Mouse (Mus musculus): ENCODE data around the gene Rfc5. TPM values are rescaled to one million over a fixed set of nuclear protein-coding genes. Genes with fewer than 3 reads are reported as not detected.

Rfc5 gene
- polyA plus RNA-seq, 1 experiment = 13.6 TPM

GRCm38 (mm10) chr5:117395834-117396233 lies 7.0 kb upstream of the Rfc5 start:
- Histone ChIP-seq H3K79me2 (ENCODE audit: control insufficient read depth, insufficient read depth) (no peaks in the 10 kb centered on the region), H3K27me3 (ENCODE audit: control insufficient read depth, insufficient read depth, insufficient read length) (peaks cover 17% of the 10 kb centered on the region), H3K4me2 (ENCODE audit: low read depth) (no peak overlapping the region), H3ac (ENCODE audit: control insufficient read depth, insufficient read length) (no peak overlapping the region), H3K36me3 (ENCODE audit: control insufficient read depth, insufficient read depth) (no peaks in the 10 kb centered on the region), H3K4me3 (no peak overlapping the region)
- TF ChIP-seq MAX (IDR thresholded peaks at IDR 0.05; ENCODE audit: low read depth) (no peak), TCF3 (IDR thresholded peaks at IDR 0.05; ENCODE audit: insufficient read length, low read depth) (no peak), TCF12 (IDR thresholded peaks at IDR 0.05; ENCODE audit: insufficient read depth, poor library complexity, severe bottlenecking) (no peak), MYOG (IDR thresholded peaks at IDR 0.05; ENCODE audit: control insufficient read depth in 1 of 3, insufficient read depth in 1 of 3, insufficient read length in 2 of 3, low read depth in 2 of 3) (no peak), MYOD1 (IDR thresholded peaks at IDR 0.05; ENCODE audit: control insufficient read depth in 1 of 3, insufficient read length in 2 of 3, low read depth in 2 of 3) (no peak), E2F4 (IDR thresholded peaks at IDR 0.05; ENCODE audit: insufficient read depth) (no peak), CEBPB (IDR thresholded peaks at IDR 0.05; ENCODE audit: insufficient read depth, poor library complexity, severe bottlenecking) (no peak), POLR2A (IDR thresholded peaks at IDR 0.05; ENCODE audit: insufficient read length, low read depth) (no peak), REST (IDR thresholded peaks at IDR 0.05; ENCODE audit: insufficient read depth, insufficient read length) (no peak), USF1 (IDR thresholded peaks at IDR 0.05; ENCODE audit: low read depth) (no peak), SRF (IDR thresholded peaks at IDR 0.05; ENCODE audit: control insufficient read depth, insufficient read length, low read depth) (no peak), POLR2AphosphoS2 (IDR thresholded peaks at IDR 0.05; ENCODE audit: insufficient read length, low read depth) (no peak)

DNA sequence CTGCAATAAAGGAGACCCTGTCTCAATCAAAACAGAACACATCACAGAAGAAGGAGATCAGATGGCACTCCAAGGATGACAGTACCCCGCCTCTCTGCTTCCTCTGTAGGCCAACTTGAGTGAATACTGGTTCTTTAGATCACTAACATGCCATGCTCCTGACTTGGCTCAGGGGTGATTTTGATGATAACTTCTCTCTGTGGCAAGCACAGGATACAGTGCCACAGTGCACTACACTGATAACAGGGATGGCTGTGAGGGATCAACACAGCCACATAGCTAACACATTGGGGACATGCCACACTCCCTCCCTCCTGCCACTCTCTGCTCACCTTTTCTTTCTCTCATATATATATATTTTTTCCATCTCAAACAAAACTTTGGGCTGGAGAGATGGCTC lies 2.0 kb upstream of the Rfc5 start:
- Histone ChIP-seq H3K4me2 (ENCODE audit: low read depth) (no peak overlapping the region), H3K27me3 (ENCODE audit: control insufficient read depth, insufficient read depth, insufficient read length) (peaks cover 11% of the 10 kb centered on the region), H3ac (ENCODE audit: control insufficient read depth, insufficient read length) (no peak overlapping the region), H3K36me3 (ENCODE audit: control insufficient read depth, insufficient read depth) (no peaks in the 10 kb centered on the region), H3K4me3 (no peak overlapping the region), H3K79me2 (ENCODE audit: control insufficient read depth, insufficient read depth) (peaks cover 8% of the 10 kb centered on the region)
- TF ChIP-seq REST (IDR thresholded peaks at IDR 0.05; ENCODE audit: insufficient read depth, insufficient read length) (no peak), MYOG (IDR thresholded peaks at IDR 0.05; ENCODE audit: control insufficient read depth in 1 of 3, insufficient read depth in 1 of 3, insufficient read length in 2 of 3, low read depth in 2 of 3) (no peak), MYOD1 (IDR thresholded peaks at IDR 0.05; ENCODE audit: control insufficient read depth in 1 of 3, insufficient read length in 2 of 3, low read depth in 2 of 3) (no peak)

GRCm38 (mm10) chr5:117388296-117388751 lies 523 bp downstream of the Rfc5 start:
- peak overlapping the region; percentile 52 for H3K4me3 ChIP-seq
- no peak for TF ChIP-seq CEBPB (IDR thresholded peaks at IDR 0.05; ENCODE audit: insufficient read depth, poor library complexity, severe bottlenecking)
- no peak for TF ChIP-seq REST (IDR thresholded peaks at IDR 0.05; ENCODE audit: insufficient read depth, insufficient read length)
- TF ChIP-seq SRF (IDR thresholded peaks at IDR 0.05; ENCODE audit: control insufficient read depth, insufficient read length, low read depth) = no peak
- TF ChIP-seq MYOG (IDR thresholded peaks at IDR 0.05; ENCODE audit: control insufficient read depth in 1 of 3, insufficient read depth in 1 of 3, insufficient read length in 2 of 3, low read depth in 2 of 3) = no peak
- TF ChIP-seq TCF3 (IDR thresholded peaks at IDR 0.05; ENCODE audit: insufficient read length, low read depth) = no peak
- TF ChIP-seq MAX (IDR thresholded peaks at IDR 0.05; ENCODE audit: low read depth) = no peak
- TF ChIP-seq USF1 (IDR thresholded peaks at IDR 0.05; ENCODE audit: low read depth) = no peak
- no peak for TF ChIP-seq E2F4 (IDR thresholded peaks at IDR 0.05; ENCODE audit: insufficient read depth)
- TF ChIP-seq POLR2A (IDR thresholded peaks at IDR 0.05; ENCODE audit: insufficient read length, low read depth) = no peak
- TF ChIP-seq POLR2AphosphoS2 (IDR thresholded peaks at IDR 0.05; ENCODE audit: insufficient read length, low read depth) = no peak
- TF ChIP-seq TCF12 (IDR thresholded peaks at IDR 0.05; ENCODE audit: insufficient read depth, poor library complexity, severe bottlenecking) = no peak
- TF ChIP-seq MYOD1 (IDR thresholded peaks at IDR 0.05; ENCODE audit: control insufficient read depth in 1 of 3, insufficient read length in 2 of 3, low read depth in 2 of 3) = no peak

DNA sequence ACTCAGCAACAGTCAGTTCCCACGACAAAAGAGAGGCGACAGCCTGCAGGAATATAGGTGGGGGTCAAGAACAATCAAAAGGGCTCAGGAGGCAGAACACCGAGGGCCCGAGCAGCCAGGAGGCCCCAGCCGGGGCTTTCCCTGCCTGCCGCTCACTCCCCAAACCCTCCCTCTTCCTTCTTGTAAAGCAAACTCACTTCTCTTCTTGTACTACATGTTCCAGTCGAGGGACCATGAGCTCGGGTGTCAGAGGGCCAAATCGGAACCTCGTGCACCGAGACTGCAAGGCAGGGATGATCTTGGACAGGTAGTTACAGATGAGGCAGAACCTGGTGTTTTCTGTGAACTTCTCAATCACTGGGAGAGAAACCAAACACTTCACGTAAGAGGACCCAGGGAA lies 5.6 kb downstream of the Rfc5 start:
- H3K27me3 ChIP-seq (ENCODE audit: control insufficient read depth, insufficient read depth, insufficient read length) = no peaks in the 10 kb centered on the region
- H3K79me2 ChIP-seq (ENCODE audit: control insufficient read depth, insufficient read depth) = peaks cover 3% of the 10 kb centered on the region
- no peak overlapping the region for H3ac ChIP-seq (ENCODE audit: control insufficient read depth, insufficient read length)
- no peak overlapping the region for H3K4me3 ChIP-seq
- no peak overlapping the region for H3K4me2 ChIP-seq (ENCODE audit: low read depth)
- peaks cover 8% of the 10 kb centered on the region for H3K36me3 ChIP-seq (ENCODE audit: control insufficient read depth, insufficient read depth)
- TF ChIP-seq E2F4 (IDR thresholded peaks at IDR 0.05; ENCODE audit: insufficient read depth) (no peak), CEBPB (IDR thresholded peaks at IDR 0.05; ENCODE audit: insufficient read depth, poor library complexity, severe bottlenecking) (no peak), POLR2A (IDR thresholded peaks at IDR 0.05; ENCODE audit: insufficient read length, low read depth) (no peak), SRF (IDR thresholded peaks at IDR 0.05; ENCODE audit: control insufficient read depth, insufficient read length, low read depth) (no peak), POLR2AphosphoS2 (IDR thresholded peaks at IDR 0.05; ENCODE audit: insufficient read length, low read depth) (peak; percentile 10), MAX (IDR thresholded peaks at IDR 0.05; ENCODE audit: low read depth) (no peak)

More at GRCm38 (mm10) chr5:117388296-117388751, 523 bp downstream of the Rfc5 start:
- no peaks in the 10 kb centered on the region for H3K27me3 ChIP-seq (ENCODE audit: control insufficient read depth, insufficient read depth, insufficient read length)
- peak overlapping the region; percentile 75 for H3K4me2 ChIP-seq (ENCODE audit: low read depth)
- peaks cover 4% of the 10 kb centered on the region for H3K36me3 ChIP-seq (ENCODE audit: control insufficient read depth, insufficient read depth)
- H3ac ChIP-seq (ENCODE audit: control insufficient read depth, insufficient read length) = peak overlapping the region; percentile 20
- H3K79me2 ChIP-seq (ENCODE audit: control insufficient read depth, insufficient read depth) = peaks cover 8% of the 10 kb centered on the region

DNA sequence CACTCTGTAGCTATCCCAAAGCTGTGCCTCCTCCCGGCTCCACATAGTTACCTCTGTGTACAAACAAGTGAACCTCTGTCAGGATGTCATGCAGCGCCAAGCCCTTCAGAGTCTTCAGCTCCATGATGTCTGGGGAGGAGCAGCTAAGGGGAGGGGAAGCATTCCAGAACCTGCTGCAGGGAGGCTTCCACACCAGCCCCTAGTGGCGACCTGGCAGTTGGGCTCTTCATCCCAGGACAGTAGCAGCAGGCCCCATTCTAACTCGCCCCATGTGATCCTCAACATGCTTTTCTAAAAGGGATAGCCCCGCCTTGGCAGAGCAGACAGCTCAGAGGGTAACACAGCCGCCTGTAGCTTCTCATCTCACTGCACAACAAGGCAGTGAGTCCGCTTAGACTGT lies 7.1 kb downstream of the Rfc5 start:
- no peak overlapping the region for H3K4me3 ChIP-seq

More for the DNA sequence above, 7.1 kb downstream of the Rfc5 start:
- TF ChIP-seq POLR2AphosphoS2 (IDR thresholded peaks at IDR 0.05; ENCODE audit: insufficient read length, low read depth) (no peak), MAX (IDR thresholded peaks at IDR 0.05; ENCODE audit: low read depth) (no peak), POLR2A (IDR thresholded peaks at IDR 0.05; ENCODE audit: insufficient read length, low read depth) (no peak), CEBPB (IDR thresholded peaks at IDR 0.05; ENCODE audit: insufficient read depth, poor library complexity, severe bottlenecking) (no peak), TCF3 (IDR thresholded peaks at IDR 0.05; ENCODE audit: insufficient read length, low read depth) (no peak), MYOD1 (IDR thresholded peaks at IDR 0.05; ENCODE audit: control insufficient read depth in 1 of 3, insufficient read length in 2 of 3, low read depth in 2 of 3) (no peak), MYOG (IDR thresholded peaks at IDR 0.05; ENCODE audit: control insufficient read depth in 1 of 3, insufficient read depth in 1 of 3, insufficient read length in 2 of 3, low read depth in 2 of 3) (no peak), REST (IDR thresholded peaks at IDR 0.05; ENCODE audit: insufficient read depth, insufficient read length) (no peak)
- Histone ChIP-seq H3K4me2 (ENCODE audit: low read depth) (no peak overlapping the region), H3ac (ENCODE audit: control insufficient read depth, insufficient read length) (no peak overlapping the region), H3K79me2 (ENCODE audit: control insufficient read depth, insufficient read depth) (no peaks in the 10 kb centered on the region), H3K36me3 (ENCODE audit: control insufficient read depth, insufficient read depth) (peaks cover 8% of the 10 kb centered on the region), H3K27me3 (ENCODE audit: control insufficient read depth, insufficient read depth, insufficient read length) (no peaks in the 10 kb centered on the region)
